Mouse (Mus musculus) intestine, postnatal 0 days (tissue): ENCODE data around the gene Spag6l. TPM values are rescaled to one million over a fixed set of nuclear protein-coding genes. Genes with fewer than 3 reads are reported as not detected.
A peak's percentile ranks its signal among the peaks of the same experiment; 100 is the strongest.

Source experiments
- ATAC-seq: fragments of 200-750 bp; cut with Nextera tagmentation; 2 replicates; pipeline ENCODE4 v1.8.0; 2017; ENCODE audit warnings: mild to moderate bottlenecking, moderate TSS enrichment, moderate library complexity
- H3K27ac ChIP-seq: fragments of 300-500 bp; sonication (generic); 2 replicates; pipeline ENCODE4 v1.5.1; 2014; ENCODE audit warnings: mild to moderate bottlenecking, low read depth, low read length, moderate library complexity
- H3K27me3 ChIP-seq: fragments of 300-500 bp; sonication (generic); replicated peaks from 2 replicates; pipeline ENCODE4 v1.6.1; 2014; ENCODE audit warnings: low read length, mixed read lengths; ENCODE audit not compliant: control insufficient read depth, insufficient read depth
- H3K36me3 ChIP-seq: fragments of 300-500 bp; sonication (generic); 2 replicates; pipeline ENCODE4 v1.6.1; 2014; ENCODE audit warnings: mild to moderate bottlenecking, moderate library complexity; ENCODE audit not compliant: control insufficient read depth, insufficient read depth
- H3K4me1 ChIP-seq: fragments of 300-500 bp; sonication (generic); replicated peaks from 2 replicates; pipeline ENCODE4 v1.6.1; 2014; ENCODE audit warnings: antibody characterized with exemption, low read length, mixed read lengths; ENCODE audit not compliant: control insufficient read depth, insufficient read depth
- H3K4me2 ChIP-seq: fragments of 300-500 bp; sonication (generic); replicated peaks from 2 replicates; pipeline ENCODE4 v1.6.1; 2014; ENCODE audit warnings: low read depth, mild to moderate bottlenecking, moderate library complexity
- H3K4me3 ChIP-seq: fragments of 300-500 bp; sonication (generic); 2 replicates; pipeline ENCODE4 v1.5.1; 2014; ENCODE audit warnings: low read depth, low read length
- H3K9ac ChIP-seq: fragments of 300-500 bp; sonication (generic); 2 replicates; pipeline ENCODE4 v1.6.1; 2014; ENCODE audit warnings: mild to moderate bottlenecking, low read depth, low read length
- H3K9me3 ChIP-seq: fragments of 300-500 bp; sonication (generic); 2 replicates; pipeline ENCODE4 v1.6.1; 2016; ENCODE audit warnings: mixed run types; ENCODE audit not compliant: control insufficient read depth
- CTCF ChIP-seq: sonication (generic); IDR thresholded peaks from 2 replicates; pipeline ENCODE4 v1.5.1; 2016; ENCODE audit warnings: low read depth, mild to moderate bottlenecking, control low read depth, antibody characterized with exemption, moderate library complexity
- WGBS: fragments of 180-500 bp; shearing (Covaris S2); extraction: QIAGEN DNeasy Blood & Tissue Kit; methylation state at CpG from one replicate; pipeline ENCODE4 v1.1.7; 2014; 5-methylcytosine and 5-hydroxymethylcytosine counted together
- polyA plus RNA-seq: library from polyadenylated mRNA; unstranded; fragments of >200 nt; fragmentation: Nextera tagmentation; extraction: Ambion mirVana; gene quantifications from 2 replicates; pipeline ENCODE4 v1.2.1, GENCODE M21; 2015

Gene Spag6l
- 0.12 and 0.21 TPM in 2 replicates for polyA plus RNA-seq

GRCm38 (mm10) chr16:16828757-16829615 lies at the start of gene Spag6l:
TSS of gene Spag6l (minus strand) at chr16:16829456.
- H3K27me3 ChIP-seq, result no peaks in the 10 kb centered on the region
- H3K4me1 ChIP-seq, result no peaks in the 10 kb centered on the region
- H3K9me3 ChIP-seq, result no peaks in the 10 kb centered on the region
- H3K4me2 ChIP-seq, result peak within 1 kb of the TSS; percentile 92
- WGBS, result 6% methylated on average over 33 of the region's 33 CpGs
- peak; percentile 62 for TF ChIP-seq CTCF
- peak; percentile 72 for ATAC-seq
- H3K36me3 ChIP-seq, result no peaks in the 10 kb centered on the region
- H3K4me3 ChIP-seq, result peak within 1 kb of the TSS; percentile 46
- no peak within 1 kb of the TSS for H3K27ac ChIP-seq
- H3K9ac ChIP-seq, result no peak within 1 kb of the TSS

- no peak overlapping the region for H3K9ac ChIP-seq
- no peaks in the 10 kb centered on the region for H3K27me3 ChIP-seq
- no peak for ATAC-seq
- H3K4me2 ChIP-seq, result no peak overlapping the region
- H3K36me3 ChIP-seq, result peaks cover 62% of the 10 kb centered on the region
- no peaks in the 10 kb centered on the region for H3K9me3 ChIP-seq
- H3K27ac ChIP-seq, result no peak overlapping the region
- 97% methylated on average over 5 of the region's 5 CpGs for WGBS
- H3K4me1 ChIP-seq, result no peaks in the 10 kb centered on the region
- H3K4me3 ChIP-seq, result no peak overlapping the region
- TF ChIP-seq CTCF, result no peak
These were observed 49.8 kb upstream of the Spag6l start for GRCm38 (mm10) chr16:16879025-16879424.

DNA sequence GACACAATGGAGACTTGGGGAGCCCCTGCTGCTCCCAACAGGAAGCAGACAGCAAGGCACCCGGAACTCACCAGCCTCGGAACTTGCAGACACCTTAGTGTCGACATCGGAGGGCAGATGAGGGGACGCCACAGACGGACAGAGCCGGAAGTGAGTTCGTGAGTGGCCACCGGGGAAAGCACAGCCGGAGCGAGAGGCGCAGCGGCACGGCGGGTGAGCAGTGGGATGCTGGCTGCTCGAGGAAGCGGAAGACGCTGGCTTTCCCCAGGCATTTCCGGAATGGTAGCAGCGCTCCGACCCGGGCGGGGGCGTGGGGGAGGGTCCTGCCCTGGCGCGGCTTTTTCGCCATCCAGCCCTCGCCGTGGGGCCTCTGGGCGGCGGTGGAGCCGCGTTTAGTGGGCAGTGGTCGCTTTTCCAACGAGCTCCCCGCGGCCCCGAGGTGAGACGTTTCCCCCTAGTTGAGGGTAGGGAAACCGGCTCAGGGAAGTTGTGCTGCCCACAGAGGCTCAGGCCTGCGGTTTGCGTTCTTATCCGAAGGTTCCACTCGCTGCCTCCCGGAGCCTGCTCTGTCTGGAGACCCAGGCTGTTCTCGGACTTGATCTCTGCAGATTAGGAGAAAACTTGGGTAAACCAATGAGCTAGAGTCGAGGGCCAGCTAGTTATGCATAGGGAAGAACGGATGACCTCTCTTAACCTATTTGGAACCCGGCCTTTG lies 41.5 kb upstream of the Spag6l start, which contains the start of the genes Top3b and Vpreb1:
TSS of gene Top3b (plus strand) at position 120 of the 715 bp plus-strand sequence.
TSS of gene Vpreb1 (minus strand) at position 227 of the 715 bp plus-strand sequence.
- peak within 1 kb of the TSS; percentile 82 for H3K4me2 ChIP-seq
- no peaks in the 10 kb centered on the region for H3K36me3 ChIP-seq
- peak; percentile 51 for TF ChIP-seq CTCF
- H3K4me1 ChIP-seq, result no peaks in the 10 kb centered on the region
- H3K9me3 ChIP-seq, result no peaks in the 10 kb centered on the region
- H3K9ac ChIP-seq, result peak within 1 kb of the TSS; percentile 88
- WGBS, result under 1% methylated on average over 48 of the region's 49 CpGs
- peak; percentile 96 for ATAC-seq
- H3K4me3 ChIP-seq, result peak within 1 kb of the TSS; percentile 93
- H3K27me3 ChIP-seq, result no peaks in the 10 kb centered on the region
- H3K27ac ChIP-seq, result peak within 1 kb of the TSS; percentile 96

- Histone ChIP-seq H3K27me3 (no peaks in the 10 kb centered on the region), H3K4me2 (peak overlapping the region; percentile 82), H3K9ac (no peak overlapping the region; the same call in 1 of the 2 replicates), H3K4me1 (no peaks in the 10 kb centered on the region), H3K36me3 (no peaks in the 10 kb centered on the region), H3K9me3 (no peaks in the 10 kb centered on the region), H3K27ac (no peak overlapping the region), H3K4me3 (peak overlapping the region; percentile 93)
- no peak for TF ChIP-seq CTCF
- ATAC-seq, result peak; percentile 28; the same call in 1 of the 2 replicates
- 35% methylated on average over 7 of the region's 7 CpGs for WGBS
These were observed 41.0 kb upstream of the Spag6l start for GRCm38 (mm10) chr16:16870241-16870616.

GRCm38 (mm10) chr16:16865696-16866561 lies 36.7 kb upstream of the Spag6l start:
- H3K9me3 ChIP-seq, result no peaks in the 10 kb centered on the region
- H3K27me3 ChIP-seq, result no peaks in the 10 kb centered on the region
- H3K4me2 ChIP-seq, result no peak overlapping the region
- no peak for ATAC-seq
- no peak for TF ChIP-seq CTCF
- no peak overlapping the region for H3K4me3 ChIP-seq
- H3K27ac ChIP-seq, result no peak overlapping the region
- H3K9ac ChIP-seq, result no peak overlapping the region
- no peaks in the 10 kb centered on the region for H3K36me3 ChIP-seq
- WGBS, result 49% methylated on average over 4 of the region's 5 CpGs
- H3K4me1 ChIP-seq, result no peaks in the 10 kb centered on the region

DNA sequence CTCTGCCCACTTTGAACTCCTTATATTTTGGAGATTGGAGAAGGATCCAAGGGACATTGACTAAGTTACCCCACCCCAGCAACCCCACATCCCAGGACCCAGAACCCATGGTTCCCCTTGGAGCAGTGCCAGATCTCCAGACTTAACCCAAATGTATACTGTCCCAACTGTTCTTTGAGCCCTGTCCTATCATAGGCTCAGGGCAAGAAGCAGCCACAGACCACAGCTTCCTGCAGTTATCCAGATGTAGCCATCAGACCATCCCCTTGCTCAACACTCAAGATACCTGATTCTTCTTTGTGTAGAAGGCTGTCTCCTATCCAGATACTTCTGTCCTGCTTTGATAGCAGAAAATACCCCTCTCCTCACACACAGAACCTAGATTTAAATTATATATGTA lies 36.0 kb upstream of the Spag6l start:
- H3K4me1 ChIP-seq, result no peaks in the 10 kb centered on the region
- no peaks in the 10 kb centered on the region for H3K27me3 ChIP-seq
- no peak for ATAC-seq
- no peak for TF ChIP-seq CTCF
- no peak overlapping the region for H3K9ac ChIP-seq
- no peaks in the 10 kb centered on the region for H3K9me3 ChIP-seq
- no peak overlapping the region for H3K27ac ChIP-seq
- H3K4me2 ChIP-seq, result no peak overlapping the region
- no peaks in the 10 kb centered on the region for H3K36me3 ChIP-seq
- H3K4me3 ChIP-seq, result no peak overlapping the region
